Mouse (Mus musculus) erythroblast, embryonic 14.5 days (primary cell): Measurements from ENCODE around the gene Olfr1138. TPM values are rescaled to one million over a fixed set of nuclear protein-coding genes. Genes with fewer than 3 reads are reported as not detected.

Experiments used
- H3K27me3 ChIP-seq: 2 replicates; pipeline ENCODE4 v1.6.1; 2012; ENCODE audit warnings: inconsistent platforms; ENCODE audit not compliant: control insufficient read depth
- H3K36me3 ChIP-seq: 2 replicates; pipeline ENCODE4 v1.6.1; 2012; ENCODE audit warnings: mild to moderate bottlenecking, inconsistent platforms; ENCODE audit not compliant: control insufficient read depth
- H3K4me1 ChIP-seq: 2 replicates; pipeline ENCODE4 v1.6.1; 2012; ENCODE audit warnings: inconsistent platforms; ENCODE audit not compliant: control insufficient read depth
- H3K4me3 ChIP-seq: replicated peaks from 2 replicates; pipeline ENCODE3; 2012; ENCODE audit warnings: moderate library complexity, mild to moderate bottlenecking, inconsistent platforms
- H3K9me3 ChIP-seq: 2 replicates; pipeline ENCODE4 v1.6.1; 2012; ENCODE audit warnings: low read length, inconsistent platforms, mixed read lengths; ENCODE audit not compliant: control insufficient read depth
- GATA1 ChIP-seq: IDR thresholded peaks from 2 replicates; pipeline ENCODE4 v1.6.1; 2012; ENCODE audit warnings: low read length, inconsistent platforms, mixed read lengths
- TAL1 ChIP-seq: IDR thresholded peaks from 3 replicates; pipeline ENCODE4 v1.6.1; 2012; ENCODE audit warnings: low read length, inconsistent platforms, mixed read lengths
- polyA plus RNA-seq: library from polyadenylated mRNA; stranded (reverse); fragments of >175 nt; gene quantifications from 2 replicates; pipeline ENCODE4 v1.2.3, GENCODE M21; 2012

The Olfr1138 gene
- polyA plus RNA-seq = not detected in 2 replicates

GRCm38 (mm10) chr2:87739878-87740277 is at the start of gene Olfr1138:
Olfr1138 (minus strand) TSS chr2:87739978.
- H3K4me3 ChIP-seq = no peak within 1 kb of the TSS
- H3K9me3 ChIP-seq = no peaks in the 10 kb centered on the region
- no peaks in the 10 kb centered on the region for H3K27me3 ChIP-seq
- H3K4me1 ChIP-seq = no peaks in the 10 kb centered on the region
- H3K36me3 ChIP-seq = no peaks in the 10 kb centered on the region
- no peak for TF ChIP-seq TAL1
- TF ChIP-seq GATA1 = no peak

- TF ChIP-seq TAL1 (no peak), GATA1 (no peak)
- no peaks in the 10 kb centered on the region for H3K36me3 ChIP-seq
- H3K4me3 ChIP-seq = no peak within 1 kb of the TSS
- no peaks in the 10 kb centered on the region for H3K27me3 ChIP-seq
- H3K9me3 ChIP-seq = peaks cover 3% of the 10 kb centered on the region
- H3K4me1 ChIP-seq = no peaks in the 10 kb centered on the region
Observed at GRCm38 (mm10) chr2:87779183-87779582, 39.4 kb upstream of the Olfr1138 start, which contains the start of gene Olfr152. Olfr152 (plus strand) TSS chr2:87779483.

- Histone ChIP-seq H3K27me3 (no peaks in the 10 kb centered on the region), H3K36me3 (no peaks in the 10 kb centered on the region), H3K9me3 (peaks cover 3% of the 10 kb centered on the region), H3K4me3 (no peak overlapping the region), H3K4me1 (no peaks in the 10 kb centered on the region)
- TF ChIP-seq GATA1 (no peak), TAL1 (no peak)
Observed at GRCm38 (mm10) chr2:87776143-87776542, 36.4 kb upstream of the Olfr1138 start.

GRCm38 (mm10) chr2:87753891-87754290 is 14.1 kb upstream of the Olfr1138 start, which contains the start of gene Olfr1141:
Olfr1141 (minus strand) TSS chr2:87753991.
- H3K9me3 ChIP-seq = no peaks in the 10 kb centered on the region
- TF ChIP-seq GATA1 (no peak), TAL1 (no peak)
- no peaks in the 10 kb centered on the region for H3K4me1 ChIP-seq
- H3K36me3 ChIP-seq = no peaks in the 10 kb centered on the region
- no peaks in the 10 kb centered on the region for H3K27me3 ChIP-seq
- H3K4me3 ChIP-seq = no peak within 1 kb of the TSS

GRCm38 (mm10) chr2:87743452-87743851 is 3.7 kb upstream of the Olfr1138 start, which contains the start of gene Olfr1140:
Olfr1140 (plus strand) TSS chr2:87743752.
- Histone ChIP-seq H3K27me3 (no peaks in the 10 kb centered on the region), H3K9me3 (no peaks in the 10 kb centered on the region), H3K4me1 (no peaks in the 10 kb centered on the region), H3K36me3 (no peaks in the 10 kb centered on the region), H3K4me3 (no peak within 1 kb of the TSS)
- TF ChIP-seq TAL1 (no peak), GATA1 (no peak)

- TF ChIP-seq TAL1 = no peak
- TF ChIP-seq GATA1 = no peak
- no peaks in the 10 kb centered on the region; the same call in 1 of the 2 replicates for H3K9me3 ChIP-seq
- no peaks in the 10 kb centered on the region for H3K4me1 ChIP-seq
- H3K27me3 ChIP-seq = no peaks in the 10 kb centered on the region
- H3K4me3 ChIP-seq = no peak within 1 kb of the TSS
- no peaks in the 10 kb centered on the region for H3K36me3 ChIP-seq
Observed at GRCm38 (mm10) chr2:87713079-87713478, 26.7 kb downstream of the Olfr1138 start, which contains the start of gene Olfr1137. Olfr1137 (minus strand) TSS chr2:87713179.

DNA sequence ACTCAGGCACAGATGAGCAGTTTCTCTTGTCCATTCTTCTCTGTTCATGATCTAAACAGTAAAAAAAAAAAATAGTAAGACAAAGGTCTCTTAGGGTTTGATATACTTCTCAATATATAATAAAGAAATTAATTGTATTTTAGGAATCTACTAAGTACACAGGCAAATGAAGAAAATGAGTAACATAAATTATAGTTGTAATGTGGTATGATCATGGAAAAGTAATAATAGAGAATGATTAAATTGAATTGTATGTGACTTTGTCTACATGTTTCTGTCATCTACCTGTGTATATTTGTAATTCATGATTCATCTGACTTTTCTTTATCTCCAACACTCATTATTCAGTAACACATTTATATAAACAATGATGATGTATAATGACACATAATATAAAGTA is 45.9 kb downstream of the Olfr1138 start, which contains the start of gene Olfr1136:
Gene Olfr1136, minus strand, starts transcription at position 101 of the 400 bp plus-strand sequence.
- H3K4me1 ChIP-seq = no peaks in the 10 kb centered on the region

More for the DNA sequence above, 45.9 kb downstream of the Olfr1138 start, which contains the start of gene Olfr1136:
- Histone ChIP-seq H3K9me3 (no peaks in the 10 kb centered on the region), H3K36me3 (no peaks in the 10 kb centered on the region), H3K27me3 (no peaks in the 10 kb centered on the region), H3K4me3 (no peak within 1 kb of the TSS)
- no peak for TF ChIP-seq TAL1
- no peak for TF ChIP-seq GATA1

Other genes with a start within 250 kb of the Olfr1138 start
- gene Pramel7, start 242.9 kb downstream of the Olfr1138 start, polyA plus RNA-seq = 0.03 TPM in 1 of 2 replicates, not detected in the other
- gene Pramel6, start 233.4 kb downstream of the Olfr1138 start, polyA plus RNA-seq = not detected in 2 replicates
- gene Olfr153, start 208.2 kb downstream of the Olfr1138 start, polyA plus RNA-seq = not detected in 2 replicates
- 0.09 TPM in 1 of 2 replicates, not detected in the other for gene Olfr1128, start 194.4 kb downstream of the Olfr1138 start, polyA plus RNA-seq
- not detected in 2 replicates for gene Olfr1129, start 166.1 kb downstream of the Olfr1138 start, polyA plus RNA-seq
- gene Olfr1130, start 133.8 kb downstream of the Olfr1138 start, polyA plus RNA-seq = not detected in 2 replicates
- gene Olfr1131, start 112.9 kb downstream of the Olfr1138 start, polyA plus RNA-seq = not detected in 2 replicates
- gene Olfr1132, start 102.4 kb downstream of the Olfr1138 start, polyA plus RNA-seq = not detected in 2 replicates
- gene Olfr1133, start 92.6 kb downstream of the Olfr1138 start, polyA plus RNA-seq = not detected in 2 replicates
- gene Olfr1134, start 81.5 kb downstream of the Olfr1138 start, polyA plus RNA-seq = not detected in 2 replicates
- gene Olfr1135, start 66.3 kb downstream of the Olfr1138 start, polyA plus RNA-seq = not detected in 2 replicates
- gene Olfr1136, start 46.0 kb downstream of the Olfr1138 start, polyA plus RNA-seq = not detected in 2 replicates
- not detected in 2 replicates for gene Olfr1137, start 26.8 kb downstream of the Olfr1138 start, polyA plus RNA-seq
- not detected in 2 replicates for gene Olfr1140, start 3.8 kb upstream of the Olfr1138 start, polyA plus RNA-seq
- gene Olfr1141, start 14.0 kb upstream of the Olfr1138 start, polyA plus RNA-seq = not detected in 2 replicates
- not detected in 2 replicates for gene Olfr152, start 39.5 kb upstream of the Olfr1138 start, polyA plus RNA-seq
- not detected in 2 replicates for gene Olfr1143, start 60.6 kb upstream of the Olfr1138 start, polyA plus RNA-seq
- gene Olfr1145, start 69.8 kb upstream of the Olfr1138 start, polyA plus RNA-seq = not detected in 2 replicates
- not detected in 2 replicates for gene Olfr1148, start 90.6 kb upstream of the Olfr1138 start, polyA plus RNA-seq
- not detected in 2 replicates for gene Olfr1150-ps1, start 104.0 kb upstream of the Olfr1138 start, polyA plus RNA-seq
- gene Olfr1151, start 115.9 kb upstream of the Olfr1138 start, polyA plus RNA-seq = 0.02 TPM in 1 of 2 replicates, not detected in the other
- not detected in 2 replicates for gene Olfr1152, start 126.5 kb upstream of the Olfr1138 start, polyA plus RNA-seq
- gene Olfr1153, start 155.0 kb upstream of the Olfr1138 start, polyA plus RNA-seq = not detected in 2 replicates
- 0.06 TPM in 1 of 2 replicates, not detected in the other for gene Olfr1154, start 165.2 kb upstream of the Olfr1138 start, polyA plus RNA-seq
- not detected in 2 replicates for gene Olfr1155, start 205.2 kb upstream of the Olfr1138 start, polyA plus RNA-seq
- not detected in 2 replicates for gene Olfr1156, start 213.1 kb upstream of the Olfr1138 start, polyA plus RNA-seq
- not detected in 2 replicates for gene Olfr1157, start 228.3 kb upstream of the Olfr1138 start, polyA plus RNA-seq
- gene Olfr74, start 234.7 kb upstream of the Olfr1138 start, polyA plus RNA-seq = not detected in 2 replicates